Mouse (Mus musculus): ENCODE measurements around the gene Ttll1.
"Not testable (repeated sequence)": the region's sequence is repeated elsewhere in the genome, so short reads cannot be mapped to it uniquely, and the experiment has no call there.

Gene Ttll1

DNA sequence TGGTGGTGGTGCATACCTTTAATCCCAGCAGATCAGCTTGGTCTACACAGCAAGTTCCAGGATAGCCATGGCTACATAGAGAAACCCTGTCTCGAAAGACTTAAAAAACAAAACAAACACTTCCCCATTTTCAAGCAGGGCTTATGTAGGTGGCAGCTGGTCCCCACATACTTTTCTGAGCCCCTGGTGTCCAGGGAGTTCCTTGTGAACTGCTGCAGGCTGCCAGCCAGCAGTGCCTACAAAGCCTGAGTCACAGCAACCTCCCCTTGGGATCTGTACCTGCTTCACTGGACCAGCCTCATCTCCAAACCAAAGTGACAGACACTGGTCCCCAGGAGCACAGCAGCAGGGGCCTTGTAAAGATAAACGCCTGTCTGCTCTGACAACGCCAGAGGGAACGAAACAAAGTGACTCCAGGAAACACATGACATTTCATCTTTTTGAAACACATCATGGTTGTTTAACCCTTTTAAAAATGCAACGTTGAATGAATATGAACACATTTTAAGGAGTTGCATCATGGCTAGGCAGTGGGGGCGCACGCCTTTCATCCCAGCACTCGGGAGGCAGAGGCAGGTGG lies 28.0 kb downstream of the Ttll1 start:
- no peak for DNase-seq (ENCODE audit: low spot score)

DNA sequence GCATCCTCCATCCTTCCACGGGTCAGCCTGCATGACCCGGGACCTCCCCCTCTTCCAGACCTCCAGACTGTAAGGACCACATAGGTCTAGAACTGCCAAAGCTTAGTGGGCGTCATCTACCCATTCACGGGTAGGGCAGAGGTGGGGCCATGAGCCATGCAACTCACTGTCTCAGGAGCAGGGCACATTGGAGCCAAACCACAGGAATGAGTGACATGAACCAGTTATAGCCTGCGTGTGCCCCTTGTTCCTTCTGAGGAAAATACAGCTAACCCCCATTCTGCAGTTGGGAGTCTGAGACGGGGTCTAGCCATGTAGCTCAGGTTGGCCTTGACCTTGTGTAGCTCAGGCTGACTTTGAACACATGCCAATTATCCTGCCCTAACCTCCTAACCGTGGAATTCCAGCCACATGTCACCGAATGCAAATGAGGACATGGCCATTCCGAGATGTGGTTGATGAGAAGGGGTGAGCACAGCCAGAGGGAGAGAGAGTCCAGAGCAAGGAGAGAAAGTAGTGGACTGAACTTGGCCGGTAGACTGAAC lies 29.4 kb downstream of the Ttll1 start:
- DNase-seq (ENCODE audit: low spot score): no peak

DNA sequence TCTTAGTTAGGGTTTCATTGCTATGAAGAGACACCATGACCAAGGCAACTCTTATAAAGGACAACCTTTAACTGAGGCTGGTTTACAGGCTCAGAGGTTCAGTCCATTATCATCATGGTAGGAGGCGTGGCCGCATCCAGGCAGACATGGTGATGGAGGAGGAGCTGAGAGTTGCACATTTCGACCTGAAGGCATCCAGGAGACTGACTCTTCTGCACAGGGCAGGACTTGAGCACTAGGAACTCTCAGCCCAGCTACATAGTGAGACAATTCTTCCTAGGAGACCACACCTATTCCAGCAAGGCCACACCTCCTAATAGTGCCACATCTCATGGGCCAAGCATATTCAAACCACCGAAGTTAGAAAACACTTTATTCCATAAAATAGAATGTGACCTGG lies 30.9 kb downstream of the Ttll1 start:
- DNase-seq (ENCODE audit: low spot score): no peak

DNA sequence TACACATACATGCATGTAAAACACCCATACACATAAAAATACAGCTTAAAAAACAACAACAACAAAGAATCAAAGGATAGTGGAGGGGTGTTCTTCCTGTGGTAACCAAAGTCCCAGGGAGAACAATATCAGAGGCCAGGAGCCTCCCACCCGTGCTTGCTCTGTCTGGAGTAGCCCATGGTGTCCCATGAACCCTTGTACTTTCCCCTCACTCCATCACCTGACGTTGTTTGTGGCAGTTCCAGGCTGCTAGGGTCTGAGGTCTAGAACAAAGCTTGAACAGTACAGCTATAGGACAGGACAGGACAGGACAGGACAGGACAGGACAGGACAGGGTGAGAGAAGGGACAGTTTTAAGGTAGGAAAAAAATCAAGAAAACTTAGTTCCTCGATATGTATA lies 32.6 kb downstream of the Ttll1 start:
- no peak for DNase-seq (ENCODE audit: low spot score)

DNA sequence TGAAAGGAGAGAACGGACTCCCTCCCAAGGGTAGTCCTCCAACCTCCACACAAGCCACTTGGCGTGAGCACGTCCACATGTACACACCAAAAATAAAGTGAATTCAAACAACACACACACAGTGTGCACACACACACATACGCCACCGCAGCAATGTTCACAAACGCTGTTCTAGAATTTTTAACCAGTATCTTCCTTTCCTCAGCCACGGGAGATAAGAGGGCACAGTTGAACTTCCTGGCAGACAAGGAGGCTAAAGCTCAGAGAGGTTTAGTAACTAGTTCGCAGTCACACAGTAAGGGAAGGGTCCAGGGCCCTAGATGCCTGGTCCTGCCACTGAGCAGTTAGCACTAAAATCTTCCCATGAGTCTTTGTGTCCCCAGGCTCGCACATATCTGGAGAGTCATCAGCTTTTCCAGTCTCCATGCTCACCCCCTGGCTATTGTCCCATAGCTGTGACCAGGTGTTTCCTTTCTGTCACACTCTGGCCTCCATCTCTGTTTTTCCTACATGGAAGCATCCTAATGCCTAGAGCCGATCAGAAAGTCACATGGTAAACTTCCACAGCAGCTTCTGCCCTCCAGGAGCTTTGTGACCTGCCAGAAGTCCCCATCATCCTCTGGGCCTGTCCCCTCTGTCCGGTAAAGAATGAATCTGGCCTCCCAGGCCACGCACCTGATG lies 34.0 kb downstream of the Ttll1 start:
- DNase-seq (ENCODE audit: low spot score): no peak

DNA sequence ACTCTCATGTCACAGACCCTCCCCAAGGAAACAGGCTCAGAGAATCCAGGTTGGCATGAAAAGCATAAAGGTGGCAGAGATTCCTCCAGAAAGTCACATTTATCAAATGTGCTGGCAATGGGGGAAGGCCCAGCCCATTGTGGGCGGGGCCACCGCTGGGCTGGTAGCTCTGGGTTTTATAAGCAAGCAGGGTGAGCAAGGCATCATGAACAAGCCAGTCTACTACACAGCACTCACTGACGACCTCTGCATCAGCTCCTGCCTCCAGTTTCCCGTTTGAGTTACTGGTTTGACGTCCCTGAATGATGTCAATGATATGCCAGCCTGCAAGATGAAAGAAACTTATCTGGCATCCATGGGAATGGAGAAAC lies 36.2 kb downstream of the Ttll1 start:
- peak; percentile 15 for DNase-seq (ENCODE audit: low spot score)

DNA sequence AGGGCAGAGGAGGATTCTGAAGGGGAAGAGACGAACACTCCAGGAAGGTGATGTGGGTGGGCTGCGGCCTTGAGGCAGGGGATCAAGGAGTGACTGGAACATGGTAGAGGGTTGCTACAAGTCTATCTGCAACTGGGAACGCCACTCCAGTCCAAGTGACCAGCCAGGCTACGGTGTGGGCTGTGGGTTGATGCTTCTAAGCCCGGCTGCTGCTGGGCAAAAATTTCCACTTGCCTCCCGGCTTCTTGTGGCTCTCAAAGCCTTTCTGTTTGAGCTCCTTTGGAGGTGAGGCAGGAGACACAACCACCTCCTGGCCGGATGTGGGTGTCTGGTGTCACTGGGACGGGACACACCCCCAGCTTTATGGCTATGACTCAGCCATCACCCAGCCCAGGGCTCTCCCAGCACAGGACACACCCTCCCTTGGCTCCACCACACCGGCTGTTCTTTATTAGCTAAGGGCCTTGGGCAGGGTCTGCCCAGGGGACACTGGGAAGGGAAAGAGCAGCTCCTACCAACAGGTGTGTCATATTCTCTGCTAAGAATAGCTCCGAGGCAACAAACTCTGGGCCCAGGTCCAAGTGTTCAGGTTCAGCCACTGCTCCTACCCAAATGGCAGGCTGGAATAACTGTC lies 36.7 kb downstream of the Ttll1 start:
- DNase-seq (ENCODE audit: low spot score): no peak

DNA sequence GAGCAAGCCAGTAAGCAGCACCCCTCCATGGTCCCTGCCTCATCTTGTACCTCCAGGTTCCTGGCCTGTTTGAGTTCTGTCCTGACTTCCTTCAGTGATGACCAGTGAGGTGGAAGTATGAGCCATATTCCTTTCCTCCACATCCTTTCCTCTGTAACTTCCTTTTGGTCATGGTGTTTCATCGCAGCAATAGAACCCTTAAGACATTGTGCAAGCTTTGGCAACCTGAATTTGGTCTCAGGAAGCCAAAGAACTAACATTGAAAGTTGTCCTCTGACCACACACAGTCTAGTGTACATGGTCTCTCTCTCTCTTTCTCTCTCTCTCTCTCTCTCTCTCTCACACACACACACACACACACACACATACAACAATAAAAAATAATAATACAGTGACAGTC lies 37.4 kb downstream of the Ttll1 start:
- DNase-seq (ENCODE audit: low spot score): no peak

DNA sequence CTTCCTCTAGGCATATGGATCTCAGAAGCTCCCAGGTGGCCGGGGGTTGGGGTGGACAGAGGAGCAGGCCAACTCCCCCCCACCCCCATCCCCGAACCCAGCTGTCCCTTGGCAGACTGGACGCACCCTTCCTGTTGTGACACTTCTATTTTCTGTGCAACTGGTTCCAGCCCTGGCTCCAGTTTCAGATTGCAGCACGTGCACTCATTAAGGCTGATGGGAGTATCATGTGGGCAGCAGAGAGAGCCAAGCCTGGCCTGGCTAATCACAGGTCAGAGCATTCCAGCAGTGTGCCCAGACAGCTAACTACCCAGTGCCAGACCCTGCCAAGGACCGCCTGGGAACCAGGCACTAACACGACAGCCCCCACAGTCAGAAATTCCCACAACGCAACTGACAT lies 39.2 kb downstream of the Ttll1 start:
- DNase-seq (ENCODE audit: low spot score): no peak

DNA sequence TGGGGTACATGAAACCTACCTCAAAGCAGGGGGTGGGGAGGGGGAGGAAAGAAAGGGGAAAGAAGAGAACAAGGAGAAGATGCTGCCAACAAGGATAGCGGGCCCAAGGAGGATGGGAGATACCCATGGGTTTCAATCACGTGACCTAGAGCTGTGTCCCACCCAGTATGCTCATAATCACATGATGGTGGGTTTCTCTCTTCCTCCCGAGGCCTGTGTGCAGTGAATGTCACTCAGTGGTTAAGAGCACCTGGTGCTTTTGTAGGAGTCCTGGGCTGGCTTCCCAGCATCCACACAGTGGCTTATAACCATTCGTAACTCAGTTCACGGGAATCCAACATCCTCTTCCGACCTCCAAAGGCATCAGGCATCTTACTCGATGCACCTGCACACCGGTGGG lies 40.2 kb downstream of the Ttll1 start:
- no peak for DNase-seq (ENCODE audit: low spot score)

DNA sequence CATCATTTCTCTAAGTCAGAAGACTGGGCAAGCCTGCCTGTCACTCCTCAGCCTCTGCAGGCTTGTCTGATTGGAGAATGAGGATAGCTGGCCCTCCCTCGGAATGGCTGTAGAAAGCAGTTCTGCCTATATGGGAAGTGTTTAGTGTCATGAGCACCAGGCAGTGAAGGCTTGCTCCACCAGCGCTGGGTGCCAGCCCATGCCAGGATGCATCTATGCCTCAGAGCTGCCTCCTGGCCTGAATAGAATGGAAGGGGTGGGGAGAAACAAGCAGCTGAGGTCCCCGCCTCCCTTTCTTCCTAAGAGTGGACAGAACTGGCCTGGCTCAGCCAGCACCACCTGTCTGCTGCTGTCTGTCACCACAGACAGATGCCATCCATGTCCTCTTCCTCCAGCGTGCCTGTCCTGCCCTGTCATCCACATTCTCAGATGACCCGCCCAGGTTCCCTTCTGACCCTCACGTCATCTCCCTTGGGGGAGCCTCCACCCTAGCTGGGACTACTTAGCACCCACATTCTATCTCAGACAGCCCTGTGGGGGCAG lies 41.3 kb downstream of the Ttll1 start:
- no peak for DNase-seq (ENCODE audit: low spot score)

DNA sequence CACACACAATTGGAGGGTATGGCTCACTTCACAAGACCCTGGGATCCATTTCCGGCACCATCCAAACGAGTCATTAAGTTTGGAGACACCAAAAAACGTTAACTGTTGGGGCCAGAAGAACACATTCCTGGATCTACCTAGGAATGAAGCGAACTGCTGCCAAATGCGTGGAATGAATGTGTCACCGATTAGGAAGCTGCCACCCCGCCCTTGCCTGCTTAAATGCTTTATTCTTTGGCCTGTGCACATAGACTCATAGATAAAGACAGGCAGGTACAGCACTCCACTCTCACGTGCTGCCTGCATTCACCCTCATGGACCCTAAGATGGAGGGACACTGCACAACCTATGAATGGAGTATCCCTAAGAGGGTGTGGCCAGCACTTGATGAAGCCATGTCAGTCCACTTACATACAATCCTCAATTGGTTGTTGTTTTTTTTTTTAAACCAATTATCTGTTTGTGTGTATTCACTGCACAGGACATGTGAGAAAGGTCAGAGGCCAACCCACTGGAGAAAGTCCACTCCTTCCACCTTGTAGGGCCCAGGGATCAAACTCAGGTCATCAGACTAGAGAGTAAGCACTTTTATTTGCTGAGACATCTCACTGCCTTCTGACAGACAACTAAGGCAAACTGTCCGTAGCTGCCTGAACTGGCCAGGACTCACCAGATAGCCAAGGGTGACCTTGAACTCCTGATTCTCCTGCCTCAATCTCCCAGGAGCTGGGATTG lies 43.3 kb downstream of the Ttll1 start:
- no peak for DNase-seq (ENCODE audit: low spot score)

DNA sequence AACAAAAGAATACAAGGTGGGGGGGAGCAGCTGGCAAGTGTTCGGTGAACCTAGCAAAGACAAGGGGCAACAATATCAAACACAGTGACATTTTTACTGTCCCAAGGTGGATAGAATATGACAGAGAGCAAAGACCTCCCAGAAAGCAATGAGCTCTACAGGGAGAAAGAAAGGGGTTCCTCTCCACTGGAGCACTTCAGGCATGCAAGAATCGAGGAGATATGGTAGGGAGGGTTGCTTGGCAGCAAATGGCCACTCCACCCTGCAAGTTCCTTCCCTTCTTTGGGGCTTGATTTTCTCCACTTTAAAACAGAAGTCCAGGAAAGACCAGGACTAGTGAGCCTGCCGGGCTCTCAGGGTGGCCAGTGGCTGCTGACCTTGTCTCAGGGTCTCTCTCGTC lies 44.4 kb downstream of the Ttll1 start:
- DNase-seq (ENCODE audit: low spot score): no peak

DNA sequence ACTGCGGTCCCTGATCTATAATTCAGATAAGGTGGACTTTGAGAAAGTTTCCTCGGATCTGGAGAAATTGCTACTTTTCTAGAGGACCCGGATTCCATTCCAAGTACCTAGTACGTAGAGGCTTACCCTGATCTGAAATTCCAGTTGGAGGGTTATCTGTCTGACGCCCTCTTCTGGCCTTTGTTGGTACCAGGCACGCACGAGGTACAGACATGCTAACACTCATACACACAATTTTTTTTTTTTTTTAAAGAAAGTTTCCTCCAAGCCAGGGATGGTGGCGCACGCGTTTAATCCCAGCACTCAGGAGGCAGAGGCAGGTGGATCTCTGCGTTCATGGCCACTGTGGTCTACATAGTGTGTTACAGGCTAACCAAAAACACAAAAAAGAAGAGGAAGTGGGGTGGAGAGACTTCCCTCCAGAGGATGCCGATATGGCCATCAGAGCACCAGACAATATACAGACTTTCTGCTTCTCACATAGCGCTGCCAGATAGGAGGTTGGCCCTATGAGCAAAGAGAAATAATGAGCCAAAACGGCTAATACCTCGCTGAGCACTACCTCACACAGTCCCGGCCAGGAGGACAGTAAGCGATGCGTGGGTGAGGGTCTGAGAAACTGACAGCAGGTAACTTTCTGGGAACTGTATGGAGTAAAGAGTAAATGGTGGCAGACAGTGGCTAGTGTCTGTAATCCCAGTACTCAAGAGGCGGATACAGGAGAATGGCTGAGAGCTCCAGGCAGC lies 45.6 kb downstream of the Ttll1 start:
- no peak for DNase-seq (ENCODE audit: low spot score)

DNA sequence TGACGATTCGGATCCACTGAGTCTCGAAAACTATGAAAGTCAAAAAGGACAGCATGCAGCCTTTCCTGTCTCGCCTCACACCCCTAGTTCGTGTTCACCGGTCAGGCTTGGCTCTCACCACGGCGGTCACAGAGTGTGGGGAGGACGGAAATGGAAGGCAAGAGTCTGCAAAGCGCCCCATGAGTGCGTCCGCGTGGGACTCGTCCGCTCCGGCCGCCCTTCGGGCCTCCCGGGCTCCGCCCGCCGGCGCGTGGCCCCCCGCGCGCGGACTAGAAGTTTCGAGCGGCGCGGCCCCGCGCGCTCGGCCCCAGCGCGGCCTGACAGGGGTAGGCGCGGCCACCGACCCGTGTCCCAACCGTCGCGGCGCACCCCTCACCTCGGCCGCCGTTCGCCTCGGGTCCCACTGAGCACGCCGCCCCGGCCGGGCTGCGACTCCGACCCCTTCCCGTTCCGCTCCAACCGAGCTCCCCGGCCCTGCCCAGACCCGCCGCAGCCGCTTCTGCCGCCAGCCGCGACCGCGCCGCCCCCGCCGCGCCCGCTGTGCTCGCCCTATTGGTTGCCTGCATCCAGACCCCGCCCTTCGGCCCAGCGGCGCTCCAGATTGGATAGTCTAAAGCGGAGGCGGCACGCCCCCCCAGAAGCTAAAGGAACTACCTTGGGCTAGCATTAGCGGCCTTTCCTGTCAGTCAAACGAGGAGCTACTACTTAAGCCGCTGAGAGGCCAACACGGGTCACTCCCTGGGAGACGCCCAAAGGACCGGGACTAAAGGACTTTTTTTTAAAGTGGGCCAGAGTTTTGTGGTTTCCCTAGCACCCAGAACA lies 46.4 kb downstream of the Ttll1 start, which contains the start of gene Pacsin2:
Pacsin2 (minus strand) TSS at position 524 of the 822 bp plus-strand sequence.
- peak; percentile 99 for DNase-seq (ENCODE audit: low spot score)

DNA sequence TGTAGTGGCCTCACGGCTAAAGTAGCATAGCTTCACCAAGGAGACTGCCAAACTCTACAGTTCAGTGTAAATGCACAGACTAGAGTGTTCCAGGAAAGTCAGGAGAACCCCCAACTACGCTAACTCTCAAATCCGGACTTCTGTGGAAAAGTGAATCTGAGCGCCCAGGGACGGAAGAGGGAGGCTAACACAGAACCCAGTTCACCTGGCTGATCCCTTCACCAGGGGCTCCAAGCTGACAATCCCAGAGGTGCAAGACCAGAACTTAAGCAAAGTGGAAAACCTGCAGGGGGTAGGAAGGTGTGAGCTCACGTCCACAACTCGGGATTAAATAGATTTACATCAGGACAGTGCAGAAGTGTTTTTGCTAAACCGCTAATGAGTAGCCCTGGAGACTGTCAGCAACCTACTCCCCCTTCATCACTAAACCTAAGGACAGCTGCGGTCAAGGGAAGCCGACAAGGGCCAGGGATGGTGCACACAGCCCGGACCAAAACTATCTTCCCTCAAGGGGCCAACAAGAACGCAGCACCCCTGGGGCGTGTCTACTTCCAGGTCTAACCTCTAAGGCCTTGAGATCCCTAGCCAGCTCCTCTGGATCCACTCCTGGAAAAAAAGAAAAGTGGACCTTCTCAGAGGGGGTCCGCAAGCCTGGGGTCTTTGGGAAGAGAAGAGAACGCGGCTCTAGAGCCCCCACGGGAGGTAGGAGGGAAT lies 47.2 kb downstream of the Ttll1 start:
- DNase-seq (ENCODE audit: low spot score): peak; percentile 53

DNA sequence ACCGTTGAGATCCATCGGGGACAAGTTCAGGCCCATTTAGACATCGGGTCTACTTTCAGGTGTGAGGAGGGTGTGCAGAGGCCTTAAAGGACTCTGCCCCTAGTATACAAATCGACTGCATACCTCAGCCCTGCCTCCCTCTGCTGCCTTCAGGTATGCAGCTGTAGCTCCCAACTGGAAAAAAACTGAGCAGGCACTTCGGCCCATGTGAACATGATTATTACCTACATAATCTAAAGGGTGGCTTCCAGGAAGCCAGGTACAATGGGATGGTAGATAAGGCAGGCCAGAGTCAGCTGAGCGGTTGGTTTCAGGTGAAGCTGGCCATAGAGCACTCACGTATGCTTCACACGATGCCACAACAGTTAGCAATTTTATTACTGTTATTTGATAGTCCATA lies 48.3 kb downstream of the Ttll1 start:
- DNase-seq (ENCODE audit: low spot score): not testable (repeated sequence)

DNA sequence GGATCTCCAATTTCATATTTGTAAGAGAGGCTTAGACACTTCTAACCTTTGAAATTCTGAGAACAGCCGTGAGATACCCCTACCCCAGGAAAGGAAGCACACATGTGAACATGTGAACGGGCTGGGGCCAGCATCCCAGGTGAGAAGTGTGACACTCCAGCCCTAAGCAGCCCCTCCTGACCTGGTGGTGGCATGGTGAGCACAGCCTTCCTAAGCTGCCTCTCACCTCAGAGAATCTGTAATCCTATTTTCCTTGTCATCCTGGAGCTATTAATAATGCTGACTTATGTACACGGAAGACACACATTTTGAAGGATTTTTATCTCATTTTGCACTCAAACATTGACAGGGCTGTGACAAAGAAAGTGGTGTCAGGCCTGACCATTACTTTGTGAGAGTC lies 49.8 kb downstream of the Ttll1 start:
- no peak for DNase-seq (ENCODE audit: low spot score)

DNA sequence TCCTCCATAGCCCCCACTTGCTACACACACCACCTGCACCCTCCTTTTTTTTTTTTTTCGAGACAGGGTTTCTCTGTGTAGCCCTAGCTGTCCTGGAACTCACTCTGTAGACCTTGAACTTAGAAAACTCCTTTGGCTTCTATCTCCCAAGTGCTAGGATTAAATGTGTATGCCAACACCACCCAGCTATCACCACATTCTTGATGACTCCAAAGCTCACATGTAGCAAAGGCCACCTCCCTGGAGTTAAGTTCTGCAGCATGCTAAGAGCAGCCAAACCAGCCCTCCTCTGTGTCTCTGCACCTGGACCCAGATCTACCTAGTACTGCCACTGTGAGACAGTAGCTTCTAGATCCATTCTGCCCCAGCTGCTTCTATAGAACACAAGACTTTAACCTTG lies 53.2 kb downstream of the Ttll1 start:
- no peak for DNase-seq (ENCODE audit: low spot score)

DNA sequence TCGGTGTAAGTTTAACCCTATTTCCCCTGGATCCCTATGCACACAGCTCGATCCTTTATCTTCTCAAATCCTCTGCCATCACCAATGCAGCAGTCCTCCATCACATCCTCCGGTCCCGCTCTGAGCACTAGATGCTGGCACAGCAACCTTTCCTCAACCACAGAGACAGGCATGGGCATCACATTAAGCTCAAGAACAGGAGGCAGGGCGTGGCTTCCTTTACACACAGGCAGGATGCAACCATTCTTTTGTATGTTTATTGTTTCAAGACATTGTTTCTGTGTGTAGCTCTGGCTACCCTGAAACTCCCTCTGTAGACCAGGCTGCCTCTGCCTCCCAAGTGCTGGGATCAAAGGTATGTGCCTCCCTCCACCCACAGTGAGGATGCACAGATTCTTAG lies 55.1 kb downstream of the Ttll1 start:
- no peak for DNase-seq (ENCODE audit: low spot score)
